Mouse (Mus musculus) kidney, postnatal 36 days (tissue): ENCODE measurements around the gene Ilvbl.
"Not testable (repeated sequence)": the region's sequence is repeated elsewhere in the genome, so short reads cannot be mapped to it uniquely, and the experiment has no call there.

Experiments used
- DNase-seq, 2 experiments: peaks; one replicate each; pipeline ENCODE4 v3.0.0; 2021 to 2022; ENCODE audit warnings: mixed read lengths in 2 of 2

The Ilvbl gene

DNA sequence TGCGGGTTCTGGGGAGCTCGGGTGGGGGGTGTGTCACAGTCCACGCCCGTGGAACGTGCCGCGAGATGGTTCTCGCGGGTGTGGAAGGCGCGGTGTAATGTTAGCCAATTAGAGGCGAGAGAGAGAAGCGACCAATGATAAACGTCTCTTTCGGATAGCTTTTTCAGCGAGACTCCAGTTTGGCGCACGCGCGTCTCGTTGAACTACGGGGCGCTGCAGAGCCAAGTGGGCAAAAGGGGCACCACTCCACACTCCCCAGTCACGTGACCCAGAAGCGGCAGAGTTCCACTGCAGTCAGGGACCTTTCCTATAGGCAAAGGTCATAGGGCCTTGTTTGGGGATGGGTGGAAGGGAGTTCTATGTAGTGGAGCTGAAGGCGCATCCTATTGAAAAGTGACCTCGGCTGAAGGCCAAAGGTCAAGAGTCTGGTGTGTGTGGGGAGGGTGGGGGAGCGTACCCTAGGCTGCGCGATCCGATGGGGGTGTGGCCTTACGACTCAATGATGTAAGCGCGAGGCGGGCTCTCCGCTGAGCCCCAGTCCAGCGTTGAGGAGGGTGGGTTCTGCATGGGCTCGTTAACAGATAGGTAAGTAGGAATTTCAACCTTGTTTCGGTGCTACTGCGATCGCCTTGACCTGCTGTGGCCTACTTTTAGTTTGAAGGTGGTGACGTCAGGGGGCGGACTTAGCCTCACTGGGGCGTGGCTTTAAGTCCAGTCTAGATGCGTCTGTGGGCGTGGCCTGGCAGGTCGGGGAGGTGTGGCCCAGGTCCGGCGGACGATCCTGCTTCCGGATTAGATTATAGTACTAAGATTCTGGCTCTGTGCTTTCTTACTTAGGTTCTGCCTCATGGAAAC lies at the start of gene Ilvbl:
Ilvbl (plus strand) TSS at position 97 of the 855 bp plus-strand sequence.
- DNase-seq: peak; percentile 98

DNA sequence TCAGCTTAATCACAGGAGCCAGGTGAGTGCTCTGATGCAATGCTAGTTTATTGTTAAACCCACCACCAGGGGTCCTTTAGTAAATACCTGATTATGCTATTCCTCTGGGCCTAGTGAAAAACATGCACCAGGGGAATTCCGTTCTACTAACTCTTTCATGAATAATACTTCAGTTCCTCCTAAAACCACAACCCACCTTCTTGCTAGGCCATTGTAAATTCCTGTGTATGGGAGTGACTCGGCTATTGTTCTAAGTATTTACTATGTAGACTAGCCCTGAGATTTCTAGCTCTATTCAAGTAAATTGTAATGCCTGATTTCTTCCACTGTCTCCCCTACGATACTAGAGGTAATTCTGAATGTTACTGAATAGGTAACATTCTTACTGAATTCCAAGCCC lies 49.1 kb upstream of the Ilvbl start:
- not testable (repeated sequence) for DNase-seq

DNA sequence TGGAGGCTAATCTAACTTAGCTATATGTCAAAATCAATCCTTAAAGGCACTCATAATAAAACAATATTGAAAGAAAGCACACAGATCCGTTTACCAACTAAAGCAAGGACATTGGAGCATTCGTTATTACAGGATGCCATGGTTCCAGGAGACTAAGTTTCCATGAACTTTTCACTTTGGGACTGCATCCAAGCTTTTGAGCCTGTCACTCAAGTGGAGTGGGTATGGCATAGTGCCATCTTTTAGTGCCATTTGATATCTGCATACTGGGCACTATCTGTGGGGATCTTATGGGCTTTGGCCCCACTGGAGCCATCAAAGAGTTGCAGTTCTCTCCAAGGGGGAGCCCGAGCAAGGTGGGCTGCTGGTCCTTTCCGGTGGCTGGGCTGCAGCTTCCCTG lies 48.6 kb upstream of the Ilvbl start:
- DNase-seq: peak; percentile 45 to 51

DNA sequence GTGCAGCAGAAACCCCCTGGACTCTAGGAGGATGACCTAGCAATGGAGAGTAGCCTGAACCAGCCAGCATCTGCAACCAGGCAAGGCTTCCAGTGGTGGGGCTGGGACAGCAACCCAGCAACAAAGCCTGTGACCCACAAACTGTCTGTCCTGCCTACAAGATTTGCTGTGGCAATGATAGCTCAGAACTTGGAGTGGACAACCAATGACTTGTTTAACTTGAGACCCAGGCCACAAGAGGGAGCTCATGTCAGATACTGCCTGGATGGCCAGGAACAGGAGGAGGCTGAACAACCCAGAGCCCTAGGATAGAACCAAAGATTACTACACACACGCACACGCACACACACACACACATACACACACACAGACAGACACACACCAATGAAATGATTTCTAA lies 33.2 kb upstream of the Ilvbl start:
- DNase-seq: peak; percentile 49 to 77

DNA sequence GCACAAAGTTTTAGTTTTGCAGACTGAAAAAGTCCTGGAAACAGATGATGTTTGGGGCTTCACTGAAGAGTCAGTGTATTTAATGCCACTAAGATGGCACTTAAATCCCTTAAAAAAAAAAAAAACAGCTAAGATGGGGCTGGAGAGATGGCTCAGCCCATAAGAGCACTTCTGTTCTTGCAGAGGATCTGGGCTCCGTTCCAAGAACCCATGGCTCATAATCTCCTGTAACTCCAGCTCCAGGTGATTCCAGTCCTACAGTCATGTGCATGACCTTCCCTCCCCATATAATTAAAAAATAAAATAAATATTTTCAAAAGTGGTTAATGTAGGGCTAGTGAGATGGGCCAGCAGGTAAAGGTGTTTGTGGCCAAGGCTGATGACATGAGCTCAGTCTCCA lies 9.1 kb upstream of the Ilvbl start:
- no peak for DNase-seq

DNA sequence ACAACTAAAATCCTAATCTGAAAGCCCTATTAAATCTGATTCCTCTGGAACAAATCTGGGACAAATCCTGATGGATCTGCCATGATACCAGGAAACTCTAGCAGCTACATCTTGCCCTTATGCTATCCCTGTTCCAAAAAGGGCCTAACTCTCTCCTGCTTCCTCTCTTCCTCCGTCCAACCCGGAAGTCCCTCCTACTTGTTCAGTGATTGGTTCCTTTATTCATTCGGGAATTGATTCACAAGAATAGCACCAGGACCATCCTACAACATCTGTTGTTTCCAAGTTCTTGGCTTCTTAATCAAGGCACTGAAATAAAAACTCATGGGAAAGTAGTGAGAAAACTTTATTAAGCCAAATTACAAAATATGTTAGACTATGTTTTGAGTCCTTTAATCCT lies 5.0 kb upstream of the Ilvbl start:
- no peak for DNase-seq

DNA sequence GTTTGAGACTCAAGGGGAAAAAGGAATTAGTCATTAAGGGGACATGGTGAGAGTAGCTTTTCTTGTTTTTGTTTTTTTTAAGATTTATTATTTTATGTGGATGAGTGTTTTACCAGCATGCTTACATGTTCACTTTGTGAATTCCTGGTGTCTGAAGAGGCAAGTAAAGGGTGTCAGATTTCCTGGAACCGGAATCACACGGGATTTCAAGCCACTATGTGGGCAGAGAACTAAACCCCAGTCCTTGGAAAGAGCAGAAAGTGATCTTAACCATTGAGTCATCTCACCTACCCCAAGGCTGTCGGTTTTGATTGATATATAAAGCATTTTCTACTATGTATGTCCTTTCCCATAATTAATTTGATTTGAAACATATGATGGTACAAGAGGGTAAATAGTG lies 4.5 kb upstream of the Ilvbl start:
- no peak for DNase-seq

DNA sequence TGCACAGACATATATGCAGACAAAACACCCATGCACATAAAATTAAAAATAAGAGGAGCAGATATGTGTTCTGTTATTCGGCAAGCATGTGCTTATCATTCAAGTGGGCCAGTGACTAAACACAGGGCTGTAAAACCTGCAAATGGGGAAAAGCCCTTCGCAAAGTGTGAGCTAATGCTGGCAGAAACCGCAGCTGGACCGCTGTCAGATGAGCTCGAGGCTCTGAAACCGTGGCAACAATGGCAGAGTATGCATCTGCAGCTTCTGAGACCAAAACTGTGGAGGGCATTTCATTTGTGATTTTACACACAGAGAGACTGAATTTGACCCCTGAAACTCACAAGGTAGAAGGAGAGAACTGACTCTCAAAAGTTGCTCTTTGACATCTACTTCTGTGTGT lies 3.7 kb upstream of the Ilvbl start:
- DNase-seq: no peak

DNA sequence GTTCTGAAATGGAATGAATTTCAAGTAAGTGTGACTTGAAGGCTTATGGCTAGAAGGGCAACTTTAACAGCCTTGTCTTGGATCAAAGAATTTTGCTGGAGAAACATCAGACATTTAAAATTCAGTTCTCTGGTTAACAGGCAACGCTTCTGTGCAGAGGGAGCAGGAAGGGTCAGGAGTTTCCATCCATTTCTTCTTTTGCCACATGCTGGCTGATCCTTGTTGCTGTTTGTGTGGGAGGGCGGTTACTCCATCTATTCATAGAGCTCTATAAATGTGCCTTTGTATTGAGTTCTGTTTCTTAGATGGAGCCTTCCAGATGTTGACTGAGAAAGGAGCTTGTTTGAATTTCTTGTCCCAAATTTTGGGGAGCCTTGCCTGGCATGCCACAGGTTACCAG lies 3.2 kb upstream of the Ilvbl start:
- DNase-seq: no peak

DNA sequence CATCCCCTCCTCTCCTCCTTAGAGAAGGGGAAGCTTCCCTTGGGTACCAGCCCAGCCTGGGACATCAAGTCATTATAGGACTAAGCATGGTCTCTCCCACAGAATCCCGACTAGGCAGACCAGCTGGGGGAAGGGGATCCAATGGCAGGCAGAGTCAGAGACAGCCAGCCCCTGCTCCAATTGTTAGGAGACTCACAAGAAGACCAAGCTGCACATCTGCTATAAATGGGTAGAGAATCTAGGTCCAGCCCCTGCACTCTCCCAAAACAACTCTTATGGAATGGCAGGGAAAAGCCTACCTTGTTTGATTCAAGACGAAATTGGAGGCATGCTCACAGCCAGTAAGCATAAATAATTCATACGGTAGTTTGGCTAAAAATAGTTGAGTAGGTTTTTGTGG lies 920 bp upstream of the Ilvbl start:
- no peak for DNase-seq

DNA sequence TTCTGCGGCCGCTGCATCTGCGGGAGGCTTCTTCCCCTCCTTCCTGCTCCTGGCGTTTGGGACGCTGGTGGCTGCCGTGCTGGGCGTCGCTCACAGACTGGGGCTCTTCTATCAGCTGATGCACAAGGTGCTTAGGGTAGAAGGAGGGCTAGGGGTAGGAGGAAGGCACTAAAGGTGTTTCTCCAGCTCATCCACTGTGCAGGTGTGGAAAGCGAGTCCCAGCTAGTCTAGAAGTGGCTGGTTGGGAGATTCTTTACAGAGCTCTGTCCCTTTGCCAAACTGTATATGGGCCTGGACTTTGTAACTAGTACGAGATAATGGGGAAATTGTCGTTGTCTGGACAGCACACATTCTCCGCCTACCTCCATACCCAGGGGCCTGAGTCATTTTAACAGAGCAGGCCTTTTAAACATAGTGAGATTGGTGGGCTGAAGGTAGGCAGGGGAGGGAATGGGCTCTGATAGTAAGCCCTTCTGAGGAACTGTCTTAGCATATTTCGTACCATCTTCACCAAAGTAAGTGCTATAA lies 1.0 kb downstream of the Ilvbl start:
- no peak for DNase-seq

DNA sequence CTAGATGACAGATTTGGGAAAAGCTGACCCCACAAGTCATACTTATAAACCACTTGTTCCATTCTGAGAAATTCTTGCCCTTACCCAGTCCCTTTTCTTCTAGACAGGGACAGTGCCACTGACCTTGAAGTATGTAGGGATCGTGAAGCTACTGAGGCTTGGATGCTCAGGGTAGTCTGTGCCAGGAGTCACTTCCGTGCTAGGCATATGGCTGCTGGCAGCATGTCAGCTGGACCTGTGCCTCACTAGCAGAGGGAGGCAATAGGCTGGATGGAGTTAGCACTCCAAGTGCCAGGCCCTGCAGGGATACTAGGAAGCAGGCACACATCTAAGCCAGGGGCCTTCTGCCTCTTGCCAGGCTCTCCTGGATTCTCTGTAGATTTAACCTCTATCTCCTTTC lies 1.5 kb downstream of the Ilvbl start:
- peak; percentile 76 to 78 for DNase-seq

DNA sequence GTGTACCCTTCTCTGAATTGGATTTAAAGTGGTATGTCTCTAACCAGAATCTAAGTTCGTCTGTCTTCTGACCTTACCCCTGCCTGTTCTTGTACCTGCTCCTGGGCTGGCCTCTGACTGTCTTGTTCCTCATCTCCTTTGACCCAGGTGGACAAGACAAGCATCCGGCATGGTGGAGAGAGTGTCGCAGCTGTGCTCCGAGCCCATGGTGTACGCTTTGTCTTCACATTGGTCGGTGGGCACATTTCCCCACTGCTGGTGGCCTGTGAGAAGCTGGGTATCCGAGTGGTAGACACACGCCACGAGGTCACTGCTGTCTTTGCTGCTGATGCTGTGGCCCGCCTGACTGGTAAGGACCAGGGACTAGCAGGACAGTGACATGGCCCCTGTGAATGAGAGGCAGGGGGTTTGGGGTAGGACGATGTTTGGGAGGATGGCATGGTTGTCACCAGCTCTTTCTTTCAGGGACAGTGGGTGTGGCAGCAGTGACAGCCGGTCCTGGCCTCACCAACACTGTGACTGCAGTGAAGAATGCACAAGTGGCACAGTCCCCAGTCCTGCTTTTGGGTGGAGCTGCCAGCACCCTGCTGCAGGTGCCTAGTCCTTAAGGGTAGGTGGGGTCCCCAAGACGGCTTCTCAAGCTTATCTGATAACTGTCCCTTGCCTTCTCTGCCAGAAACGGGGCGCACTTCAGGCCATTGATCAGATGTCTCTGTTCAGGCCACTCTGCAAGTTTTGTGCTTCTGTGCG lies 2.5 kb downstream of the Ilvbl start:
- DNase-seq: no peak

DNA sequence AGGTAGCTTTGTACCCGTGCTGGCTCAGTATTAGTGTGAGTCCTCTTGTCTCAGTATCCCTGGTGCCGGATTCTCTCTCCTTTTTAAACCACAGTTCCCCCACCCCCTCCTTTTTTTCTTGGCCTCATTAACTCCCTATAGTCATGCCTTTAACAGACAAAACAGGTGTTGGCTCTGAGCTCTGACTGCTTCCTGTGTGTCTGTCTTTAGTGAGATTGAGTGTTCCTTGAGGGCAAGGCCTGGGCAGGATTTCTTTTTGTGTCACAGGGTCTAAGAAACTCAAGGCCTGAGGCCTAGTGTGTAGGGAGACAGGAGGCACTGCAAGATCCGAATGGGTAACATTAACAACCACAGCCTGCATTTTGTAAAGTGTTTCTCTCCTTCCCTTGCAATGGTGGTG lies 4.1 kb downstream of the Ilvbl start:
- no peak for DNase-seq

DNA sequence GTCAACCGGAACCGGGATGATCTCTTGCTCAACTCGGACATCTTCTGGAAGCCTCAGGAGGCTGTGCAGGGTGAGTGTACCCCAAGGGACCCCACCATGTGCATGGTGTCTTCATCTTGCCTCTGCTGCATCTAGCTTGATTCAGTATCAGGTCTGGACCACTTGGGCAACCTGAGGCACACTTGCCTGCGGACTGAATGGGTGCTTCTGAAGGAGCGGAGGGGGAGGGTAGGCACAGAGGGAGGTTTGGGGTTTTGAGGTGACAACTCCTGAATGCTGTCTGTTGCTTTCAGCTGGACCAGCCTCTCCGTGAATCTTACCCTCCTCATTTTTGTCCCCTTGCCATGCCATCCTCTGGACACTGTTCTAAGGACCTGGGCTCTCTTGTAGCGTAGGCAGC lies 7.0 kb downstream of the Ilvbl start:
- DNase-seq: no peak

DNA sequence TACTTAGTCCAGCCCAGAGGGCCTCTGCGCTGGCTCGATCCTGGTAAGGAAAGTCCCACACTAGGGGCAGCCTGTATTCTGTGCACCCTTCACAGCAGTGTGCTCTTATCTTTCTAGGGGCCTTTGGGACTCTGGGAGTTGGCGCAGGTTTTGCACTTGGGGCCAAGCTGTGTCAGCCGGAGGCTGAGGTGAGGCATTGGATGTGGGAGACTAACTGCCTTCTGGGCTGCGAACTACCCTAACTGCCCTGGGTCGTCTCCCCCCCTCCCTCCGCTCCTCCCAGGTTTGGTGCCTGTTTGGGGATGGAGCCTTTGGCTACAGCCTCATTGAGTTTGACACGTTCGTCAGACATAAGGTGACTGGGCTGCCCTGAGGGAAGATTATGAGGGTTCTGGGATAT lies 9.2 kb downstream of the Ilvbl start:
- DNase-seq: no peak

DNA sequence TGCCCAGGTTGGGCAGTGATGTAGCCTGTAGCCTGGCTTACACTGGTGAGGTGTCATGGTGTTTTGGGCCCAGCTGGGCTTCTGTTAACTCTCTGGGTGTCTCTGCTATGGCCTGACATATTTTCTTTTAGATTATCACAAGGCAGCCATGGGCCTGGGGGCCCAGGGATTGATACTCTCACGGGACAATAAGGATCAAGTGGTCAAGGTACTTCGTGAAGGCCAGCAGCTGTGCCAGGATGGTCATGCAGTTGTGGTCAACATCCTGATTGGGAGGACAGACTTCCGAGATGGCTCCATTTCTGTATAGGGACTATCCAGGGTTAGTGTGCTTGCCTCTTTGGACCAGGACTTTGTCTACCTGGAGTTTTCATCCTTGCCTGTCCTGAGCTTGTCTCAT lies 9.8 kb downstream of the Ilvbl start:
- DNase-seq: no peak

DNA sequence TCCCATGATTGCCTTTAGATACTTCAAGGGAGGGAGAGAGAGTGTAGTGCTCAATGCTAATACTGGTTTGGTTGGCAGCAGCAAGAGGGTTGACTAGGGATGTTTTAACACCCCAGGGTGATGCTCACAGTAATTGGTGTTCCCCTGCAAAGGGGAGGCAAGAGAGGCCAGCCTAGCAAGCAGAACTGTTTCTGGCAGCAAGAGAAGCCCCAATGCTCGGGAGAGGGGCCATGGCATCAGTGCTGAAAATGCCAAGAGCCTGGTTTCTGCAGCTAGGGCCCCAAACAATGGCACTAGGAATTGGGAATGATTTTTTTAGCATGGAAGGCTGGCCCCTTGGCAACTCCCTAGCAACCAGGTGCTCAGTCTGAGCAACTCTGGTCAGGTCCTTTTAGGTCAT lies 10.8 kb downstream of the Ilvbl start:
- DNase-seq: no peak

DNA sequence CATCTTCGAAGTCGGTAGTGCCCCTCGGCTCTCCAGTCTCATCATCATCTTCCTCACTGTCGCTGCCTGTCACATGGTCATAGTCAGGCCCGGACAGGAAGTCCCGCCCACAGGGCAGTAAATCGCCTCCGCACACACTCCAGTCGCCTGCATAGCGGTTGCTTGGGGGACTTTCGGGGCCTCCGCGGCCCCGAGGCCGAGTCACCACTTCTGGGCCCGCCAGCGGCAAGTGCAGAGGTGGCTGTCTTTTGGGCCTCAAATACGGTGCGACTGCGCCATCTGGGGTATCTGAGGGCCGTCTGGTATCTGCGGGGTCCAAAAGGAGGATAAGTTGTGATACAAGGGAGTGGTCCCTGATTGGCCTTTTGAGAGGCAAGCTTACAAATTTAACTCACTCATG lies 11.5 kb downstream of the Ilvbl start:
- DNase-seq: no peak

DNA sequence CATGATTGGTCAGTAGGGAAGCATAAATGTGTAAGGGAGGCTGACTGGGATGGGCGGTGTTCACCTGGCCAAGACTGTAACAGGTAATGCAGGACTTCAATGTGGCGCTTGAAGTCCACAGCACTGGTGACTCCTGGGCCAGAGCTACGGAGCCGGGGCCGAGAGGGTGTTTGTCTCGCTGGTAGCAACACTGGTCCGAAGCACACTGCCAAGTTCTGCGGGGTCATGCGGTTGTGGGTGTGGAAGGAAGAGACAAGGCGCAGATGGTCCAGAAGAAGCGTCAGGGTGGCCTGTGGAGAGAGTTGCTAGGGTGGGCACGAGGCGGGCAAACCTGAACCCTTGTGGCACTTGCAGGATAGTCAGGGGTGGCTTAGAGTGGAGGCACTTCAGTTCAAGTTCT lies 11.9 kb downstream of the Ilvbl start:
- no peak for DNase-seq

DNA sequence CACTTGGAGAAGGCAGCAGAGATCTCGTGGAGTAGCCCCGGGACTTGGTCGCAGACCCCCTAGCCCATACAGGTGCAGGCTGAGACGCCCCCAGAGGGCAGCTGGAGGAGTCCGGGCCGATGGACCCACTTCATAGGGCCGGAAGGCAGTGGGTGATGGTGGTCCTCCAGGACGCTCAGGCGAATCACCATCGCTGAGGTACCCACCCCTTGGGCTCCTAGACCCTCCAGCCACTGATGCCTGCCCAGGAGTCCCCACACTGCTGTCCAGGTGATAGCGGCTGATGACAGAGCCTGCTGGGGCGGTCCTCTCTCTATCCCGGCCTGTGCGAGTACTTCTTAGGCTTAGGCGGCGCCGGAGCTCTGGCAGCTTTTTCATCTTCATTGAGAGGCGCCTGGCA lies 15.1 kb downstream of the Ilvbl start:
- DNase-seq: no peak

DNA sequence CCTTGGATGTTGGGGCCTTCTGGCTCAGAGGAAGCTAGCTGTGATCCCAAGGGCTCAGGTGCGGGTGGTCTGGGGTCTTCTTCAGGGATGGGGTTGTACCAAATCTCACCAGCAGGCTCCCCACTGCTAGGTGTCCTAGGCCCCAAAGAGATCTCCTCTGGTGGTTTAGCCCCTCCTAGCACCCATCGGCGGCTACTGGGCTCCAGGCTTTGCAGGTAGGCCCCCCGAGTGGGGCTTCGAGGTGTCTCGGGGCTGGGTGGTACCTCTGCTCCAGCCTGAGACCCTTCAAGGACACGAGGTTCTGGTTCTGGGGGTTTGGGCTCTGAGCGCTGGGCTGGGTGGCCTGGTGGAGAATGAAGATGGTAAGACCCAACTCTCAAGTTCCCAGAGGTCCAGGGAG lies 15.8 kb downstream of the Ilvbl start:
- no peak for DNase-seq

DNA sequence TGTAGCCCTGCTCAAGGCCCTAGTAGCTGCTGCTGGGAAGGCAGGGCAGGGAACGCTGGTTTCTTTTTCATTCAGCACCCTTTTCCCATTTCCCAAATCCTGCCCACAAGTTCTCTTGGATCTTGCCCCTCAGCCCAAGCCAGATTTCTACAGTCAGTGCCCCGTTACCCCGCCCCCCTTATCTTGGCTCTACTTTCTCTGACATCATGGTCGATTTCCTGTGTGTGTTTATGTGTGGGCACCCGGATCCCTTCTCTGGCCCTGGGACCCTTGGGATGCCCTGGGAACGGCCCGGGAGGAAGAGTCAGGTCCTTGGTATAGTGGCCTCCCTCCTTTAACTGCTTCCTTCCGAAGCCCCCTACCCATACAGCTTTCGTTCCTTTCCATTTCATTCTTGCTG lies 16.6 kb downstream of the Ilvbl start:
- DNase-seq: peak; percentile 25 to 52
